Mouse (Mus musculus) forebrain, embryonic 14.5 days (tissue): ENCODE measurements around the gene Fip1l1. TPM values are rescaled to one million over a fixed set of nuclear protein-coding genes. Genes with fewer than 3 reads are reported as not detected.

Experiments used
- ATAC-seq: fragments of 200-750 bp; cut with Nextera tagmentation; 2 replicates; pipeline ENCODE4 v1.8.0; 2017; ENCODE audit warnings: mild to moderate bottlenecking, moderate library complexity
- DNase-seq: peaks from one replicate; pipeline ENCODE4 v3.0.0-alpha.2; 2015; ENCODE audit warnings: low spot score
- H3K27ac ChIP-seq: fragments of 300-500 bp; sonication (generic); 2 replicates; pipeline ENCODE4 v1.5.1; 2014; ENCODE audit warnings: low read depth, mild to moderate bottlenecking, control low read depth, low read length, moderate library complexity
- H3K27me3 ChIP-seq: fragments of 300-500 bp; sonication (generic); replicated peaks from 2 replicates; pipeline ENCODE4 v1.6.1; 2014; ENCODE audit warnings: low read length, control low read depth, mixed read lengths; ENCODE audit not compliant: control insufficient read depth, insufficient read depth
- H3K36me3 ChIP-seq: fragments of 300-500 bp; sonication (generic); 2 replicates; pipeline ENCODE4 v1.6.1; 2014; ENCODE audit warnings: low read length, control low read depth; ENCODE audit not compliant: control insufficient read depth, insufficient read depth
- H3K4me1 ChIP-seq: fragments of 300-500 bp; sonication (generic); 2 replicates; pipeline ENCODE4 v1.6.1; 2014; ENCODE audit warnings: antibody characterized with exemption, low read length, control low read depth; ENCODE audit not compliant: control insufficient read depth, insufficient read depth
- H3K4me2 ChIP-seq: fragments of 300-500 bp; sonication (generic); 2 replicates; pipeline ENCODE4 v1.6.1; 2014; ENCODE audit warnings: mild to moderate bottlenecking, control low read depth, low read length
- H3K4me3 ChIP-seq: fragments of 300-500 bp; sonication (generic); 2 replicates; pipeline ENCODE4 v1.5.1; 2014; ENCODE audit warnings: low read depth, low read length, control low read depth
- H3K9ac ChIP-seq: fragments of 300-500 bp; sonication (generic); 2 replicates; pipeline ENCODE4 v1.6.1; 2014; ENCODE audit warnings: mild to moderate bottlenecking, low read length, control low read depth, moderate library complexity
- H3K9me3 ChIP-seq: fragments of 300-500 bp; sonication (generic); replicated peaks from 2 replicates; pipeline ENCODE4 v1.6.1; 2016; ENCODE audit warnings: low read length, control low read depth, mixed read lengths; ENCODE audit not compliant: control insufficient read depth
- WGBS: fragments of 180-500 bp; shearing (Covaris S2); extraction: QIAGEN DNeasy Blood & Tissue Kit; methylation state at CpG from one replicate; pipeline ENCODE4 v1.1.7; 2014; 5-methylcytosine and 5-hydroxymethylcytosine counted together
- polyA plus RNA-seq: library from polyadenylated mRNA; unstranded; fragments of >200 nt; fragmentation: Nextera tagmentation; extraction: Ambion mirVana; gene quantifications from 2 replicates; pipeline ENCODE4 v1.2.1, GENCODE M21; 2014

Fip1l1 gene
- 55.2 and 70.1 TPM in 2 replicates for polyA plus RNA-seq

DNA sequence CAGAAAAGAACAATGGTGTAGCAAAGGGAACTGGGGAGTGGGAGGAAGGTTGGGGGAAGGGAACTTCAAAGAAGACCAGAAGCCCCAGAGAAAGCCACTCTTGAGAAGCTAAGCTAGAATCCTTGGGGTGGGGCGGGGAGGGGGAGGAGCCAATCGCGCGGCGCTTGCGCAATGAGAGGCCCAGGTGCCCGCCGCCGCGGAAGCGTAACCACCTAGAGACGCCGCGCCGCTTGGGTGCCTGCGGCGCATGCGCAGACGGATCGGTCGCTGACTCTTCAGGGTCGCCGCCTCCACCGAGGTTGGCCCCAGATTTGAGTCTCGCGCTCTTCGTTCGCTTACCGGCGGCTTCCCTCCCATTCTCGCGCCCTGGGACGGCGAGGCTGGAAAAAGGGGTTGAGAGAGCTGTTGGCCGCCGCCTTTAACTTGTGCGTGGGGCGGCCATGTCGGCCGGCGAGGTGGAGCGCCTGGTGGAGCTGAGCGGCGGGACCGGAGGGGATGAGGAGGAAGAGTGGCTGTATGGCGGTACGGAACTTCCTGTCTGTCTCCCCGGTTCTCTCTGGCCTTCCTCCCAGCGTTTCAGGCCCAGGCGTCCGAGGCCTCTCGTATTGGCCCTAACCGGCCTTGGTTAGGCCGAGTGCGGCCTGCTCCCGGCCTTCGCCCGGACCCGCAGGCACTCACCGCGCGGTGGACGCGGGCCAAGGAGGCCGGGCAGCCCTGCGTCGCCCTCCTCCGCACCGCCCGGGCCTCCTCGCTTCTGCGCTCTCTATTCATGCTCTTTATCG lies at the start of gene Fip1l1:
Gene Fip1l1 (plus strand): TSS at position 210 of the 782 bp plus-strand sequence.
- Histone ChIP-seq H3K4me3 (peak within 1 kb of the TSS; percentile 90), H3K9me3 (no peaks in the 10 kb centered on the region), H3K4me1 (peaks cover 17% of the 10 kb centered on the region), H3K4me2 (peak within 1 kb of the TSS; percentile 76), H3K36me3 (peaks cover 2% of the 10 kb centered on the region), H3K27ac (peak within 1 kb of the TSS; percentile 89), H3K27me3 (no peaks in the 10 kb centered on the region), H3K9ac (peak within 1 kb of the TSS; percentile 92)
- DNase-seq, result peak; percentile 98
- peak; percentile 93 for ATAC-seq
- WGBS, result under 1% methylated on average over 72 of the region's 73 CpGs

DNA sequence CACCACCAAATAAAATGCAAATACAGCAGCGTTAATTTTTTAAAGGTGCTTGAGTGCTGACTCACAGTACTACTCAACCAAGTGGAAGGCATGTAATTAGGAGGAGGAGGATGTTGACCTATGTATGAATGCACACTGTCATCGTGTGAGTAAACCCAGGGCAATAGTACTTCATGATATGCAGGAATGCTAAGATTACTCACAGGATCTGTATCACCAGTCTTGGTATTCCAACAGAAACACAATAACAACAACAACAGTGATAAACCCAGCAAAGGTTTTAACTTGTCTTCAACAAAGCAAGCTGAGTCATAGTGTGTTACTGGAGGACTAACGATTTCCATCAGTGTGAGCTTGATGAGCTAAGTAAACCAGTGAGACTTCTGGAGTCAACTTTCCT lies 42.5 kb upstream of the Fip1l1 start:
- H3K27me3 ChIP-seq, result no peaks in the 10 kb centered on the region
- no peak for DNase-seq
- no peak for ATAC-seq
- 95% methylated on average over 3 of the region's 3 CpGs for WGBS
- H3K4me2 ChIP-seq, result no peak overlapping the region
- no peak overlapping the region for H3K4me3 ChIP-seq
- no peak overlapping the region for H3K9ac ChIP-seq
- H3K4me1 ChIP-seq, result no peaks in the 10 kb centered on the region
- H3K9me3 ChIP-seq, result no peaks in the 10 kb centered on the region
- no peaks in the 10 kb centered on the region for H3K36me3 ChIP-seq
- H3K27ac ChIP-seq, result no peak overlapping the region

DNA sequence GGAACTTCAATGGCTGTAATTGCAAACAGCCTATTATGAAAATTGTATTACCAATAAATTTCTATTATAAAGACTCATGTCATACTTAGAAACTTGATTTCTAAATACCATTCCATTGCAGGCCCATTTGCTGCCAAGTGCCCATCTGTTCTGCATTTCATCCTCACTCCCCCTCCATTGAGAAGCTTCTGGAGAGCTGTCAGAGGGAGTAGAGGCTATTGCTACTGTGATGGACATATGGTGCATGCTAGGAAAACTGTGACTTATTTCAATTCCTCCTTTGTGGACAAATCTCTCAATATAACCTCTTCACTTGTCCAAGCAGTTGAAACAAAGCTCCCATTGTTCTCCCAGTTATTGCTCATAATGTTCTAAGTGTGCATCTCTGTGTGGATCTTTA lies 23.6 kb upstream of the Fip1l1 start:
- Histone ChIP-seq H3K27me3 (no peaks in the 10 kb centered on the region), H3K9me3 (no peaks in the 10 kb centered on the region), H3K4me1 (no peaks in the 10 kb centered on the region), H3K36me3 (no peaks in the 10 kb centered on the region), H3K9ac (no peak overlapping the region), H3K27ac (no peak overlapping the region), H3K4me2 (no peak overlapping the region), H3K4me3 (no peak overlapping the region)
- peak; percentile 36 for DNase-seq
- 0 out of 2 replicates have a peak, but pooled peaks have one; percentile 34 for ATAC-seq

DNA sequence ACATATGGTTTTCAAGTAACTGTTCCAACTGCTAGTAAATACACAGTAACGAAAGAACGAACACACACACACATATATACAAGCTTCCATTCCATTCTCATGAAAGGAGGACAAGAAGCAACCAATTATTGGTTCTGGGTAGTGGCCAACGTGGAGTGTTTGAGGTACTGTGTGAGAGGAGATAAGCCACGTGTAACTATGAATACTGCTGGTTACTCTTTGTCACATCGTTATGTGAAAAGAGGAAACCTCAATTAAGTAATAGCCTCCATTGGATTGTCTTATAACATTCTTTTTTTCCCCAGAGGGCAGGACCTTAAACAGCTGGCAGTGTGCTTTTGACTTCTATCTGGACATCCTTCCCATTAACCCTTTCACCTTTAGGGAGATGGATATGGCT lies 8.2 kb upstream of the Fip1l1 start:
- no peaks in the 10 kb centered on the region for H3K9me3 ChIP-seq
- no peak overlapping the region for H3K4me2 ChIP-seq
- no peak for ATAC-seq
- H3K27ac ChIP-seq, result no peak overlapping the region
- H3K4me3 ChIP-seq, result no peak overlapping the region
- no peak overlapping the region for H3K9ac ChIP-seq
- H3K36me3 ChIP-seq, result no peaks in the 10 kb centered on the region
- no peaks in the 10 kb centered on the region for H3K27me3 ChIP-seq
- H3K4me1 ChIP-seq, result peaks cover 11% of the 10 kb centered on the region
- 74% methylated on average over 5 of the region's 5 CpGs for WGBS
- no peak for DNase-seq

DNA sequence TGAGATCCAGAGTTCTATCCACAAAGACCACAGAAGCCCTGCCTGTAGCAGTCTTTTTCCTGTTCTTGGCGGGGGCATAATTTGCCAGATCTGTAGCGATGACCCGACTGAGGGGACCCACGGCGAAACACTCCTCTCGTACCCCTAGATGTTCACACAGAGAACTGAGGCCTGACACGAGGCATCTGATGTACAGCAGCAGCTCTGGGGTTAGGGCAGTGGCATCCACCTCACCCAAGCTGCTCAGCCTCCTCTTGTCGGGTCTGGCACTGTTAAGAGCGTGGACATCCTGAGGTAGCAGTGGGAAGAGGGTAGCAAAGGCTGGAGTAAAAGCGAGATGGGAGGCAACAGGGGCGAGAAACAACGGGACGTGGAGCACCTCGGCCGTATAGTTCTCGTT lies 4.5 kb upstream of the Fip1l1 start:
- Histone ChIP-seq H3K27ac (no peak overlapping the region), H3K36me3 (no peaks in the 10 kb centered on the region), H3K27me3 (no peaks in the 10 kb centered on the region), H3K9me3 (no peaks in the 10 kb centered on the region), H3K4me2 (peak overlapping the region; percentile 98), H3K4me3 (peak overlapping the region; percentile 74), H3K4me1 (peaks cover 13% of the 10 kb centered on the region), H3K9ac (peak overlapping the region; percentile 66)
- DNase-seq (no peak), ATAC-seq (no peak)
- WGBS, result 28% methylated on average over 16 of the region's 16 CpGs

DNA sequence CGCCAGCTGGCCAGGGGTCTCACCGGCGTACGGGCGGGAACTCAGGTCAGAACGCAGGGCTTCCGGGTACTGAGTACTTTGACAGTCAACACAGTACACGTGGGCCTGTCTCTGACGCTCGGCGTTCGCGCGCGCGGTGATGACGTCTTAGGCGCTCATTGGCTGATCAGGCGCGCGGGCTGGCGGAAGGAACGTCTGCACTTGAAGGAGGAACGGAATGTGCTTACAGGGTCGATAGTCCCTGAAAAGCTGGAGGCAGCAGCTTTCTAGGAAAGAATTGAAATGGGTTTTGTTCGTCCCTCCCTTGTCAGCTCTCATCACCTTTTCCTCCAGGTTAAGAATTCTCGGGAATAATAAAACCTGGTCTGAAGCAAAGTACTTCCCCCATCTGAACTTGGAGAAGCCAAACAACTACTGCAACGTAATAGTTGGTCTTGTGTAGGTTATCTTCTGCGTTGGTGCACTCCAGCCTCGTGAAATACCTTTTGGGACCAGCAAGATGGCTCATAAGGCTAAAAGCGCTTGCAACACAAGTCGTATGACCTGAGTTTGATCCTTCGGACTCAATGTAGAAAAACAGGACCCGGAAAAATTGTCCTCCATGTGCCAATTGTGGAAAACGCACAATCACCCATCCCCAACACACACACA lies 3.5 kb upstream of the Fip1l1 start, which contains the start of gene Scfd2:
Gene Scfd2 (minus strand): TSS at position 130 of the 651 bp plus-strand sequence.
- Histone ChIP-seq H3K4me3 (peak within 1 kb of the TSS; percentile 74), H3K9me3 (no peaks in the 10 kb centered on the region), H3K27me3 (no peaks in the 10 kb centered on the region), H3K27ac (0 out of 2 replicates have a peak within 1 kb of the TSS, but pooled peaks have one; percentile 17), H3K9ac (peak within 1 kb of the TSS; percentile 66), H3K4me1 (peaks cover 16% of the 10 kb centered on the region), H3K36me3 (no peaks in the 10 kb centered on the region), H3K4me2 (peak within 1 kb of the TSS; percentile 98)
- DNase-seq (peak; percentile 97), ATAC-seq (peak; percentile 85)
- WGBS, result 6% methylated on average over 35 of the region's 35 CpGs

DNA sequence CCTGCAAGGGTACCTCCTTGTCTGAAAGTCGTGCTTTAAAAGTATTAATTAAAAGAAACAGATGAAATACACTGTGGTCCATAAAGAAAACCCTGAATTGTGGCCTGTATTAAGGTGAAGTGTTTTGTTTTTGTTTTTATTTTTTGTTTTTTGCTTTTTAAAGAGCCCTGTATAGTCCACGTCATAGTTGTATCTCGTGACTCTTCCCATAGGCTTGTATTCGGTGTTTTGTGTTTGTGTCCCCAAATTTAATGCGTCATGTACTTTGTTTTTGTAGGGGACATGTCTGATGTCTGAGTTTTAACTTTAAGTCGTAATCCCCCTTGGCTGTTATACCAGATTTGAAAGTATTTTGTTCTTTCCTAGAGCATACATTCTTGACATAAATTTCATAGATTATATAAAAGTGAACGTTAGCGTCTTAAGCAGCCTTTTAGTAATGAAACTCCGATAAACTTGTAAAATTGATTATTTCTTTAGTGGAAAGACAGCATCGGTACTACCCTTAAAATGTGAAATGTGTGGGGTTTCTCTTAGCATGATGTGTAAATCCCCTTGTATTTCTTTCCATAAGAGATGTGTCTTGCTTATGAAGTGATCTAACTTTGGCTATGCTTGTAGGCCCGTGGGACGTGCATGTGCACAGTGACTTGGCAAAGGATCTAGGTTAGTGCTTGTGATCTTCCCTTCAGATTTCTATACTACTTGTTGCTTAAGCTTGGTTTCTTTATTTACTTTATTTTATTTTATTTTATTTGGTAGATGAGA lies 1.1 kb downstream of the Fip1l1 start:
- Histone ChIP-seq H3K27ac (peak overlapping the region; percentile 89; the same call in 1 of the 2 replicates), H3K4me3 (peak overlapping the region; percentile 90), H3K4me1 (peaks cover 11% of the 10 kb centered on the region), H3K27me3 (no peaks in the 10 kb centered on the region), H3K36me3 (peaks cover 9% of the 10 kb centered on the region), H3K4me2 (peak overlapping the region; percentile 76), H3K9me3 (no peaks in the 10 kb centered on the region), H3K9ac (peak overlapping the region; percentile 92)
- DNase-seq, result no peak
- ATAC-seq, result no peak
- 49% methylated on average over 12 of the region's 12 CpGs for WGBS

DNA sequence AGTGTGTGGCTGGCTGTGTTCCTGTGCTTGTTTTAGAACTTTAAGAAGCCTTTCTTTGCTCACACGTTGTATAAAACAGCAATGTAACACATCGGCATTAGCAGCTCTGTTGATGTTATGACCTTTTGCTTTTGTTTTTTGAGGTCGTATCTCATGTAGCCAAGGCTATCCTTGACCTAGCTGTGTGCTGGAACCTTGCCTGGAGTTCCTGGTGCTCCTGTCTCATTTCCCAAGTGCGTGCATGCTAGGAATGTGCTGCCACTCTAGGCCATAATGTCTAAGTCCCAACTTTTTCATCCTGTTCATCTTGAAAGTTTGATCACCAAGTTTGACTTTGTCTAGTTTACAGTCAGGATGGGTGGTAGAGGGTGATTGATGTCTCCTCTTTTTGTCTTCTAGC lies 10.4 kb downstream of the Fip1l1 start:
- Histone ChIP-seq H3K36me3 (peaks cover 57% of the 10 kb centered on the region), H3K4me1 (no peaks in the 10 kb centered on the region), H3K27me3 (no peaks in the 10 kb centered on the region), H3K27ac (no peak overlapping the region), H3K4me2 (no peak overlapping the region), H3K9me3 (no peaks in the 10 kb centered on the region), H3K4me3 (no peak overlapping the region), H3K9ac (no peak overlapping the region)
- WGBS, result 90% methylated on average over 4 of the region's 4 CpGs
- ATAC-seq (no peak), DNase-seq (no peak)
